Mouse (Mus musculus) heart, embryonic 12.5 days (tissue): ENCODE data around the gene Pdia5. TPM values are rescaled to one million over a fixed set of nuclear protein-coding genes. Genes with fewer than 3 reads are reported as not detected.

Experiments
- ATAC-seq: fragments of 200-750 bp; cut with Nextera tagmentation; 2 replicates; pipeline ENCODE4 v1.8.0; 2017; ENCODE audit warnings: moderate TSS enrichment, moderate library complexity; ENCODE audit not compliant: insufficient number of reproducible peaks, low FRiP score
- H3K27ac ChIP-seq: fragments of 300-500 bp; sonication (generic); 2 replicates; pipeline ENCODE4 v1.5.1; 2016; ENCODE audit warnings: mild to moderate bottlenecking, moderate library complexity; ENCODE audit not compliant: poor library complexity, severe bottlenecking
- H3K27me3 ChIP-seq: fragments of 300-500 bp; sonication (generic); replicated peaks from 2 replicates; pipeline ENCODE4 v1.6.1; 2016; ENCODE audit warnings: mild to moderate bottlenecking, moderate library complexity
- H3K36me3 ChIP-seq: fragments of 300-500 bp; sonication (generic); 2 replicates; pipeline ENCODE4 v1.6.1; 2016; ENCODE audit warnings: mild to moderate bottlenecking, moderate library complexity
- H3K4me1 ChIP-seq: fragments of 300-500 bp; sonication (generic); replicated peaks from 2 replicates; pipeline ENCODE4 v1.6.1; 2016; ENCODE audit warnings: mild to moderate bottlenecking
- H3K4me2 ChIP-seq: fragments of 300-500 bp; sonication (generic); 2 replicates; pipeline ENCODE4 v1.6.1; 2016; ENCODE audit warnings: mild to moderate bottlenecking, moderate library complexity
- H3K4me3 ChIP-seq: fragments of 300-500 bp; sonication (generic); 2 replicates; pipeline ENCODE4 v1.5.1; 2016; ENCODE audit warnings: mild to moderate bottlenecking
- H3K9ac ChIP-seq: fragments of 300-500 bp; sonication (generic); 2 replicates; pipeline ENCODE4 v1.6.1; 2016; ENCODE audit warnings: mild to moderate bottlenecking, moderate library complexity
- H3K9me3 ChIP-seq: fragments of 300-500 bp; sonication (generic); replicated peaks from 2 replicates; pipeline ENCODE4 v1.6.1; 2016; ENCODE audit warnings: mild to moderate bottlenecking, moderate library complexity
- WGBS: fragments of 180-500 bp; shearing (Covaris S2); methylation state at CpG from one replicate; pipeline ENCODE4 v1.1.7; 2016; 5-methylcytosine and 5-hydroxymethylcytosine counted together
- polyA plus RNA-seq: library from polyadenylated mRNA; unstranded; fragments of >200 nt; fragmentation: Nextera tagmentation; extraction: Ambion mirVana; gene quantifications from 2 replicates; pipeline ENCODE4 v1.2.1, GENCODE M21; 2016

The Pdia5 gene
- polyA plus RNA-seq, 1 experiment from 2014 or later = 32.9 TPM

GRCm38 (mm10) chr16:35484105-35484504 is 6.6 kb downstream of the Pdia5 start:
- ATAC-seq = no peak
- H3K4me3 ChIP-seq = no peak overlapping the region
- H3K27ac ChIP-seq = no peak overlapping the region
- H3K9me3 ChIP-seq = no peaks in the 10 kb centered on the region
- H3K36me3 ChIP-seq = peaks cover 11% of the 10 kb centered on the region
- H3K27me3 ChIP-seq = no peaks in the 10 kb centered on the region
- peaks cover 20% of the 10 kb centered on the region for H3K4me1 ChIP-seq
- 75% methylated on average over 4 of the region's 4 CpGs for WGBS
- H3K4me2 ChIP-seq = no peak overlapping the region
- H3K9ac ChIP-seq = no peak overlapping the region

- WGBS = 66% methylated on average over 5 of the region's 6 CpGs
- Histone ChIP-seq H3K4me1 (no peaks in the 10 kb centered on the region; the same call in 1 of the 2 replicates), H3K9me3 (no peaks in the 10 kb centered on the region), H3K4me3 (no peak overlapping the region), H3K36me3 (peaks cover 14% of the 10 kb centered on the region), H3K4me2 (no peak overlapping the region), H3K27me3 (no peaks in the 10 kb centered on the region), H3K9ac (no peak overlapping the region), H3K27ac (no peak overlapping the region)
- no peak for ATAC-seq
Measured at GRCm38 (mm10) chr16:35479301-35479700, 11.4 kb downstream of the Pdia5 start.

GRCm38 (mm10) chr16:35477273-35477672 is 13.4 kb downstream of the Pdia5 start:
- H3K27me3 ChIP-seq = no peaks in the 10 kb centered on the region
- H3K27ac ChIP-seq = no peak overlapping the region
- no peak overlapping the region for H3K9ac ChIP-seq
- WGBS = 60% methylated on average over 1 of the region's 1 CpGs
- no peaks in the 10 kb centered on the region; the same call in 1 of the 2 replicates for H3K4me1 ChIP-seq
- no peaks in the 10 kb centered on the region for H3K9me3 ChIP-seq
- ATAC-seq = no peak
- H3K4me2 ChIP-seq = no peak overlapping the region
- no peak overlapping the region for H3K4me3 ChIP-seq
- H3K36me3 ChIP-seq = peaks cover 14% of the 10 kb centered on the region

GRCm38 (mm10) chr16:35472569-35473275 is 18.0 kb downstream of the Pdia5 start:
- H3K36me3 ChIP-seq = peaks cover 3% of the 10 kb centered on the region
- WGBS = 86% methylated on average over 14 of the region's 14 CpGs
- H3K4me1 ChIP-seq = peaks cover 16% of the 10 kb centered on the region
- H3K4me2 ChIP-seq = no peak overlapping the region
- H3K27ac ChIP-seq = no peak overlapping the region
- no peak overlapping the region for H3K9ac ChIP-seq
- no peak for ATAC-seq
- no peaks in the 10 kb centered on the region for H3K27me3 ChIP-seq
- H3K4me3 ChIP-seq = no peak overlapping the region
- no peaks in the 10 kb centered on the region for H3K9me3 ChIP-seq

GRCm38 (mm10) chr16:35471841-35472568 is 18.7 kb downstream of the Pdia5 start:
- Histone ChIP-seq H3K4me1 (peaks cover 16% of the 10 kb centered on the region), H3K4me2 (no peak overlapping the region), H3K9me3 (no peaks in the 10 kb centered on the region), H3K4me3 (no peak overlapping the region), H3K36me3 (peaks cover 3% of the 10 kb centered on the region), H3K27me3 (no peaks in the 10 kb centered on the region), H3K9ac (no peak overlapping the region), H3K27ac (no peak overlapping the region)
- ATAC-seq = no peak
- WGBS = 88% methylated on average over 17 of the region's 17 CpGs

GRCm38 (mm10) chr16:35470983-35471382 is 19.7 kb downstream of the Pdia5 start:
- Histone ChIP-seq H3K4me2 (no peak overlapping the region), H3K27me3 (no peaks in the 10 kb centered on the region), H3K36me3 (peaks cover 3% of the 10 kb centered on the region), H3K27ac (no peak overlapping the region), H3K9me3 (no peaks in the 10 kb centered on the region), H3K4me1 (peaks cover 21% of the 10 kb centered on the region), H3K9ac (no peak overlapping the region), H3K4me3 (no peak overlapping the region)
- 84% methylated on average over 8 of the region's 8 CpGs for WGBS
- no peak for ATAC-seq

GRCm38 (mm10) chr16:35470096-35470495 is 20.6 kb downstream of the Pdia5 start:
- Histone ChIP-seq H3K27ac (no peak overlapping the region), H3K4me1 (peaks cover 30% of the 10 kb centered on the region), H3K4me2 (no peak overlapping the region), H3K36me3 (peaks cover 2% of the 10 kb centered on the region), H3K9me3 (no peaks in the 10 kb centered on the region), H3K4me3 (no peak overlapping the region), H3K27me3 (no peaks in the 10 kb centered on the region), H3K9ac (no peak overlapping the region)
- no peak for ATAC-seq
- WGBS = 59% methylated on average over 8 of the region's 8 CpGs

- no peak overlapping the region for H3K27ac ChIP-seq
- no peak overlapping the region for H3K4me3 ChIP-seq
- no peaks in the 10 kb centered on the region for H3K27me3 ChIP-seq
- H3K36me3 ChIP-seq = peaks cover 12% of the 10 kb centered on the region
- WGBS = 80% methylated on average over 6 of the region's 6 CpGs
- no peak overlapping the region for H3K4me2 ChIP-seq
- H3K4me1 ChIP-seq = peaks cover 30% of the 10 kb centered on the region
- no peak for ATAC-seq
- no peak overlapping the region for H3K9ac ChIP-seq
- no peaks in the 10 kb centered on the region for H3K9me3 ChIP-seq
Measured at GRCm38 (mm10) chr16:35469016-35469415, 21.7 kb downstream of the Pdia5 start.

- 72% methylated on average over 2 of the region's 2 CpGs for WGBS
- Histone ChIP-seq H3K36me3 (peaks cover 27% of the 10 kb centered on the region), H3K4me2 (no peak overlapping the region), H3K9ac (no peak overlapping the region), H3K27me3 (no peaks in the 10 kb centered on the region), H3K4me1 (peaks cover 30% of the 10 kb centered on the region), H3K9me3 (no peaks in the 10 kb centered on the region), H3K4me3 (no peak overlapping the region), H3K27ac (no peak overlapping the region)
- no peak for ATAC-seq
Measured at GRCm38 (mm10) chr16:35467044-35467443, 23.6 kb downstream of the Pdia5 start.

GRCm38 (mm10) chr16:35465808-35466351 is 24.8 kb downstream of the Pdia5 start:
- Histone ChIP-seq H3K4me3 (no peak overlapping the region), H3K27me3 (no peaks in the 10 kb centered on the region), H3K4me2 (no peak overlapping the region), H3K27ac (peak overlapping the region; percentile 41), H3K4me1 (peaks cover 26% of the 10 kb centered on the region), H3K9ac (no peak overlapping the region), H3K36me3 (peaks cover 30% of the 10 kb centered on the region), H3K9me3 (no peaks in the 10 kb centered on the region)
- 0 out of 2 replicates have a peak, but pooled peaks have one; percentile 26 for ATAC-seq
- 66% methylated on average over 4 of the region's 4 CpGs for WGBS

GRCm38 (mm10) chr16:35464686-35465308 is 25.9 kb downstream of the Pdia5 start:
- H3K27ac ChIP-seq = no peak overlapping the region
- H3K9me3 ChIP-seq = no peaks in the 10 kb centered on the region
- H3K4me2 ChIP-seq = no peak overlapping the region
- H3K4me3 ChIP-seq = no peak overlapping the region
- 82% methylated on average over 12 of the region's 12 CpGs for WGBS
- no peak for ATAC-seq
- H3K36me3 ChIP-seq = peaks cover 30% of the 10 kb centered on the region
- no peaks in the 10 kb centered on the region for H3K27me3 ChIP-seq
- H3K9ac ChIP-seq = no peak overlapping the region
- peaks cover 15% of the 10 kb centered on the region for H3K4me1 ChIP-seq
